Mouse (Mus musculus) layer of hippocampus, adult 11-12 months (tissue): ENCODE data around the gene Adcy4.
A peak's percentile ranks its signal among the peaks of the same experiment; 100 is the strongest.

Source experiments
- DNase-seq: peaks from one replicate; pipeline ENCODE4 v3.0.0; 2022; ENCODE audit warnings: low spot score

Gene Adcy4

DNA sequence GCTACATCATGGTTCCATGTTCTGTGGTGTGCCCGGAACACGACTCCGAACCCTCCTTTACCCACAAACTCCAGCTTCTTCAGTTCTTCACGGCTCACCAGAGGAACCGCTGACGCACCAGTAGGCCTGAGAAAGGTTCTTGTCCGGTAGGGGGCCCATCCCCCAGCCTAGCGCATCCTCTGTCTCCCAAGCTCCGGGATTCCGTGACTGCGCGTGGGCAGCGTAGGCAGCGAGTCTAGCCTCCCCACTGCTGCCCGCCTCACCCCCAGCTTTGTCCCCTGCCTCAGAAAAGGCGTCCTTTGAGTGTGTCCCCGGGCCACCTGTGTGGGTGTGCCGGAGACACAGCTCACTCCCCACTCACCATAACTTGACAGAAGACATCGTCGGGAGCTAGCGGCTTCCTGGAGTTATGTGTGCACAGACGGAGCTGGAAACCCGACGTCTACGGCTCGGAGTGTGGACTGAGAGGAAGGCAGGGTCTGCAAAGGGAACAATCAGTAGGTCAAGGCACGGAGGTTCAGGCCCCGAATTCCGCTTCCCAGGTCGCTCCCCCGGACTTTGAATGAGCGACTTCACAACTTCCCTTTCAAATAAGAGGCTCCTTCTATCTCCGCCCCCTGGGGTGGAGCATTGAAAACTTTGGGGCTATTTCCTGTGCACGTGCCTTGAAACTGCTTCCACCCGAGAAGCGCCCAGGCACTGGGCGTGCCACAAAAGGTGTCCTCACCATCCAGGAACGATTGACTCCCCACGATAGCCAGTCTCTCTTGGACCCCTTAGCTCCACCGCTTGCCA, 4.6 kb upstream of the Adcy4 start, which contains the start of gene Ripk3:
Ripk3 (minus strand) TSS at position 610 of the 795 bp plus-strand sequence.
- no peak for DNase-seq

DNA sequence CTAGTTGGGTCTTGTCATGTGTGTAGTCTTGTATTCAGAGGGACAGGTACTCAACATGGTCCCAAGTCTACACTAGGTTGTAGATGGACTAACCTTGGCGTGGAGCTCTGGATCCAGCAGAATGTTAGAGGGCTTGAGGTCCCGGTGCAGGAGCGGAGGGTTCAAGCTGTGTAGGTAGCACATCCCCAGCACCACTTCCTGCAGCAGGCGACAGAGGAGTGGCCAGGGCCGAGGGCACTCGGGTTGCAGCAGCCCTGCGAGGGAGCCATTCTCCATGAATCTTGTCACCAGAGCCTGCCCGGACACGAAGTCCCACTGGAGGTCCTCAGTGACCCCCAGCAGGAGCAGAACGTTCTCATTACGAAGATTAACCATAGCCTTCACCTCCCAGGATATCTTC, 3.8 kb upstream of the Adcy4 start:
- no peak for DNase-seq

DNA sequence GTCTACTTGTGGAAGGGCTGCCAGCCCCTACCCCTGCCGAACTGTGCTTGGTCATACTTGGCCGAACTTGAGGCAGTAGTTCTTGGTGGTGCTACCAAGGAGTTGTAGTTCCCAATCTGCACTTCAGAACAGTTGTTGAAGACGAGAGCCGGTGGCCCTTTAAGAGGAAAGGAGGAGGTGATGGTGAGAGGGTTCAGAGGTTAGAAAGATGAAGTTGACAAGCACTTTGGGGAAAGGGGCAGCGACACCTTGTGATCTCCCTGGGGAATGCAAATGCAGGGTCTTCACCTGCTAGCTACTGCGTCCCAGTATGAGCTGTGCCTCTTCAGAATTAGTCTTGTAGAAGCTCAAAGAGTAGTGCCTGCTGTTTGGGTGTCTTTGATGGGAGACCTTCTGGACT, 1.3 kb upstream of the Adcy4 start:
- no peak for DNase-seq

DNA sequence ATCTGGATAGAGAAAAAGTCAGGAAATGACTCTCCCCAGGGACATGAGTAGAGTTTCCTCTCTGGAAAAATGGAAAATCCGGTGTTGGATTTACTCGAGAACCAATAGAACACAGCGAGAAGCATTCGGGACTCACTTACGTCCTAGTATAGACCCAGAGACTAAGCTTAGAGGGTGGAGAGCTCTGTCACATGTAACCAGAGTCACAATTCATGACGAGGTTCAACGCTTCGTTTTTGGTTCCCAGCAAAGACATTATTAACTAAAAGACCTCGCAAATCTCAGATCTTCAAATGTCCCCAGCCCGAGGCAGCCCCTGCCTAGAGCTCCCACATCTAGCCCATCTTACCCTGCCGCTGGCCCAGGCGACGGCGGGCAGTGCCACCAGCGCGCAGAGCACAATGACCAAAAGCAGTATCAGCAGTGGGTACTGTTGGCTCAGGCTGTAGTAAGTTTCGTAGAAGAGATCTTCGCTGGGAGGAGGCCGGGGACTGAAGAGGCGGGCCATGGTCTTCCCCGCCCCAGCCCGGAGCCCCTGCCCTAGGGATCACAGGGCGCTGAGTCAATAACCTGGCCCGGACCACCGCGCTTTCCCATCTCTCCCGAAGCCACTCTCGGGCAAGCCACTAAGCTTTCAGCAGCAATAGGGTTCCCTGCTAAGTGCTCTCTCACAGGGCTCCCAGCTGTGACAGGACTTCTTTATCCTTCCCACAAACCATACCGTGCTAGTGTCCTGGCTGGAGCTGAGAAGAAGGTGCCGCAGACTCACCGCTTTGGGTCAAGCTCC, 531 bp downstream of the Adcy4 start:
- no peak for DNase-seq

DNA sequence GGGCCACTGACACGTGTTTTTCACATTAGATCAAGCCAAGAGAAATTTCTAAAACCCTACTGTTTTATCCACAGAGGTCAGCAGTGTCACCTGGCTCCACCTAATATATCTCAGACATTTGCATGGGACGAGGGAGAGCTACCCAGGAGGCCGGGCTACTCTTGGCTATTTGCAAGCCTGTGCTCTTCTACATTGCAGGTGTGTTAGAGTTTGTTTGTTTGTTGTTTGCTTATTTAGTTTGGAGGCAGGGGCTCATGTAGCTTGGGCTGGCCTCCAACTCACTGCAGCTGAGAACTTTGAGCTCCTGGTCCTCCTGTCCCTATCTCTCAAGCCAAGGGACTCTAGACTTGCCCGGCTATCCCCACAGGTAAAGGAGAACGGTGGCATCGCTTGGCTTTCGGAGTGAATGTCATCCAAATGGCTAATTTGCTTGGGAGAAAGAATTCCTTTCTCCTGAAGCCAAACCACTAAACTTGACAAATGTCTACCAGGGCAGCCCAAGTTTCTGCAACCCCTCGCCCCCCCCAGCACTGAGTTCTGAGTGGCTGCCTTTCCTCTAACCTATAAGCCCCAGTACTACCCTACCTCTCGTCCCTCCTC, 1.4 kb downstream of the Adcy4 start:
- DNase-seq, result peak; percentile 1

GRCm38 (mm10) chr14:55781310-55781709, 2.6 kb downstream of the Adcy4 start:
- DNase-seq, result peak; percentile 68

- DNase-seq, result peak; percentile 3
These were observed 3.2 kb downstream of the Adcy4 start for GRCm38 (mm10) chr14:55780736-55781135.

GRCm38 (mm10) chr14:55779656-55780055, 4.2 kb downstream of the Adcy4 start:
- peak; percentile 3 for DNase-seq

DNA sequence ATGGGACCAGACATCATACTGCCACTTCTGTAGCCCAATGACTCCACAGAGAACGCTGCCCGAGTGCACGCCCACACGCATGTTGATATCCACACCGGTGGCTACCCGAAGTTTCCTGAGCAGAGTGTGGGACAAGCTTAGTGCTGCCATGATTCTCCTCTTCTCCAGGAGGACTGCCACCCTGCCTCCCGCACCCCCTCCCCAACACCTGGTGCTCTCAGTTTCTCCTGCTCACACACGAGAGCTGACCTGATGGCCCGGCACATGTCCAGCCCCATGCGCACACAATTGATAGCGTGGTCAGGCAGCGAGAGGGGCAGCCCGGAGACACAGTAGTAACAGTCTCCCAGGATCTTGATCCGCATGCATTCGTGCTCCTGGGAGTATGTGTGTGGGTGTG, 5.2 kb downstream of the Adcy4 start:
- peak; percentile 2 for DNase-seq

DNA sequence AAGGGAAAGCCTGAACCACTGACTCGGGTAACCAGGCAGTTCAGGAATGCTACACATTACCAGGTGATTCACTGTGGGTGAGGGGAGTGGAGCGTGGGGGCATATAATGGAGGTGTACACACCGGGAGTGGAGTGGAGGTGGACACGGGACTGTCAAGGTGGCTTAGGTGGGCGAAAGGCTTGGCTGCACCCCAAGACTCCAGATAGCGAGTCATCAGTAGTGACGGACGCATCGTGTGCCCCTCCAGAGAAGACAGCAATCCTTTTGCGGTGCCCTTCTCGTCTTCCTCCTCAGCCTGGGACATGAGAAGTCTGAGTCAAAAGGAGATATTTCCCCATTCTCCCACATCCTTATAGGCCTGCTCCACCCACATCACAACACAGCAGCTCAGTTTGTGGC, 6.1 kb downstream of the Adcy4 start:
- DNase-seq, result no peak

GRCm38 (mm10) chr14:55777176-55777575, 6.7 kb downstream of the Adcy4 start:
- DNase-seq, result no peak

GRCm38 (mm10) chr14:55776711-55777110, 7.2 kb downstream of the Adcy4 start:
- no peak for DNase-seq

DNA sequence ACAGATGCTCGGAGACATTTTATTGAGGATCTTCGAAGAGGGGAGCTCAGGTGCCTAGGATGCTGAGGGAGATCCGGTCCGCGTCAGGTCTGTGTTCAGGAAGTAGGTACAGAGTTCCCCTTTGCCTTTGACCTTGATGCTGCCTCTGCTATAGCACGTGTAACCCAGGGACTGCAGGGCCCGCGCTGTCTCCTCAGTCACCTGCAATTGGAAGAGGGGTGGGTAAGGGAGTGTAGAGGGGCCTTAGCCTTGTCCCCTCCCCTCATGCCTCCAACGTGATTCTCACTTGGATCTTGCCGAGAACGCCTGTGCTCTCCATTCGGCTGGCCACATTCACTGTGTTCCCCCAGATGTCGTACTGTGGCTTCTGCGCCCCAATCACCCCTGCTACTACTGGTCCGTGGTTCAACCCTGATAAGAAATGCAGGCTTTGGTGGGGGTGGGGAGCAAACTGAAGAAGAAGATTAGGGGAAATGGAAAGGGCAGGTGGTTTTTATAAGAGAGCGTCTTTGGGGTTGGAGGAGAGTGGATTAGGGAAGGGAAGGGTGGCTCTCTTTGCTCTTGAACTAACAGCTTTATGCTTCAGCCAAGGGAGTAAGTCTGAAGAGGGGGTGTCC, 14.7 kb downstream of the Adcy4 start:
- no peak for DNase-seq

GRCm38 (mm10) chr14:55768555-55768954, 15.3 kb downstream of the Adcy4 start:
- DNase-seq, result no peak

DNA sequence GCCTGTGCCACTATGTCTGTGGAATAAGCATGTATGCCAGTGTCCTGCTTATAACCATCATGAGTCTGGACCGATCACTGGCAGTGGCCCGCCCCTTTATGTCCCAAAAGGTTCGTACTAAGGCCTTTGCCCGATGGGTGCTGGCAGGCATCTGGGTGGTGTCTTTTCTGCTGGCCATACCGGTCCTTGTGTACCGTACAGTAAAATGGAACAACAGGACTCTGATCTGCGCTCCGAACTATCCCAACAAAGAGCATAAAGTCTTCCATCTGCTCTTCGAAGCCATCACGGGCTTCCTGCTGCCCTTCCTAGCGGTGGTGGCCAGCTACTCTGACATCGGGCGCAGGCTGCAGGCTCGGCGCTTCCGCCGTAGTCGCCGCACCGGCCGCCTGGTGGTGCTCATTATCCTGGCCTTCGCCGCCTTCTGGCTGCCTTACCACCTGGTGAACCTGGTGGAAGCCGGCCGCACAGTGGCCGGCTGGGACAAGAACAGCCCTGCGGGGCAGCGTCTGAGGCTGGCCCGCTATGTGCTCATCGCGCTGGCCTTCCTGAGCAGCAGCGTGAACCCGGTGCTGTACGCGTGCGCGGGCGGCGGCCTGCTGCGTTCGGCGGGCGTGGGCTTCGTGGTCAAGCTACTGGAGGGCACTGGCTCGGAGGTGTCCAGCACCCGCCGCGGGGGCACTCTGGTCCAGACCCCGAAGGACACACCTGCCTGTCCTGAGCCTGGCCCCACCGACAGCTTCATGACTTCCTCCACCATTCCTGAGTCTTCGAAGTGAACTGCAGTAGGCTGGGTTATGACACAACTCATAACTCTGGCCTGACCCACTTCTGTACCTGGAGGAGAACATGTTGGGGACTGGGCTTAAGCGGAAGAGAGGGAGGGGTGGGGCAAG, 16.1 kb downstream of the Adcy4 start:
- DNase-seq, result no peak

DNA sequence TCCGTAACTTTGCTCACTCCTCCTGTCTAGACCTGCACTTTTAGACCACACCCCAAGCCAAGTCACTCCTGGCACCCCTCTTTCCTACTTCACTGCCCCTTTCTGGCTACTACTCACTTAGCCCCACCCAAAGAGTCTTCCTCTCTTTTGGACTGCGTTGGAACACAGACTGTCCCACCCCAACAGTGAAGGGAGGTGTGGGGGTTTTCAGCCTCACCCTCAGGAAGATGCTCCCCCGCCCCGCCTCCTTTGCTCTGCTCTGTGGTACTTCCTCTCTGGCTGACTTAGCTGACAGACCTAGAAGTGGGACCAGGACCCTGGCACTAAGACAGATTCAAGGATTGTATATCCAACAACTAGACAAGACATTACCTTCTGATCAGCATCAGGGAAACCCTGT, 18.2 kb downstream of the Adcy4 start, which contains the start of gene Ltb4r1:
Ltb4r1 (plus strand) TSS at position 267 of the 400 bp plus-strand sequence.
- DNase-seq, result no peak

DNA sequence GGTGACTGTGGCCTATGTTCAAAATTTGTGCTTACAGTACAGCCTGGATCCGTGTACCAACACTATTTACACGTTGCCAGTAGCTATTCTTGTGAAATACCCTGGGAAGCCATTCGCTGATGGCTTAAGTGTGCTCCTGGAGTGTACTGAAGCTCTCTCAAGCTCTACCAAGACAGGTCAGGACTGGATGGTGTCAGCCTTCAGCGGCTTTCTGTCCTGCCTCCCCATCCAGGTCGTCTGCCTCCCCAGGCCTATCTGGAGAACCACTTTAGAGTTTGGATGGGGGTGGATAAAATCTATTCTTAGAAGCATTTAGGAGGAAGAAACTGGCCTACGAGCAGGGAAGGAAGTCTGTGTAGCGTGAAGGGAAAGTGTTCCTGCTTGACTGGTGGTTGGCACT, 20.7 kb downstream of the Adcy4 start:
- DNase-seq, result no peak

DNA sequence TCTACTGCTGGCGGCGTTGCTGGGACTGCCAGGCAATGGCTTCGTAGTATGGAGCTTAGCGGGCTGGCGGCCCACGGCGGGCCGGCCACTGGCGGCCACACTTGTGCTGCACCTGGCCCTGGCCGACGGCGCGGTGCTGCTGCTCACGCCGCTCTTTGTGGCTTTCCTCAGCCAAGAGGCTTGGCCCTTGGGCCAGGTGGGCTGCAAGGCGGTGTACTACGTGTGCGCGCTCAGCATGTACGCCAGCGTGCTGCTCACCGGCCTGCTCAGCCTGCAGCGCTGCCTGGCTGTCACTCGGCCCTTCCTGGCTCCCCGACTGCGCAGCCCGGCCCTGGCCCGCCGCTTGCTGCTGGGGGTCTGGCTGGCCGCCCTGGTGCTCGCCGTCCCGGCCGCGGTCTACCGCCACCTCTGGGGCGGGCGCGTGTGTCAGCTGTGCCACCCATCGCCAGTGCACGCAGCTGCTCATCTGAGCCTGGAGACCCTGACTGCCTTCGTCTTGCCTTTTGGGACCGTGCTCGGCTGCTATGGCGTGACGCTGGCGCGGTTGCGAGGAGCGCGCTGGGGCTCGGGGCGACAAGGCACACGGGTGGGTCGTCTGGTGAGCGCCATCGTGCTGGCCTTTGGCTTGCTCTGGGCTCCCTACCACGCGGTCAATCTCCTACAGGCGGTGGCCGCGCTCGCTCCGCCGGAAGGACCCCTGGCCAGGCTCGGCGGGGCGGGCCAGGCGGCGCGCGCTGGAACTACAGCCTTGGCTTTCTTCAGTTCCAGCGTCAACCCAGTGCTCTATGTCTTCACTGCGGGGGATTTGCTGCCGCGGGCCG, 21.7 kb downstream of the Adcy4 start:
- DNase-seq, result no peak

- no peak for DNase-seq
These were observed 22.7 kb downstream of the Adcy4 start, which contains the start of gene Ltb4r2 for GRCm38 (mm10) chr14:55761163-55761562. Ltb4r2 (plus strand) TSS chr14:55761428.

GRCm38 (mm10) chr14:55760156-55760555, 23.7 kb downstream of the Adcy4 start:
- DNase-seq, result peak; percentile 89
